Mouse (Mus musculus): ENCODE data around the gene Tada2b. TPM values are rescaled to one million over a fixed set of nuclear protein-coding genes. Genes with fewer than 3 reads are reported as not detected.
A peak's percentile ranks its signal among the peaks of the same experiment; 100 is the strongest.

Gene Tada2b
- 3.7 and 4.6 TPM in 2 replicates for polyA plus RNA-seq (2014; fragmentation: Nextera tagmentation; extraction: Ambion mirVana)

DNA sequence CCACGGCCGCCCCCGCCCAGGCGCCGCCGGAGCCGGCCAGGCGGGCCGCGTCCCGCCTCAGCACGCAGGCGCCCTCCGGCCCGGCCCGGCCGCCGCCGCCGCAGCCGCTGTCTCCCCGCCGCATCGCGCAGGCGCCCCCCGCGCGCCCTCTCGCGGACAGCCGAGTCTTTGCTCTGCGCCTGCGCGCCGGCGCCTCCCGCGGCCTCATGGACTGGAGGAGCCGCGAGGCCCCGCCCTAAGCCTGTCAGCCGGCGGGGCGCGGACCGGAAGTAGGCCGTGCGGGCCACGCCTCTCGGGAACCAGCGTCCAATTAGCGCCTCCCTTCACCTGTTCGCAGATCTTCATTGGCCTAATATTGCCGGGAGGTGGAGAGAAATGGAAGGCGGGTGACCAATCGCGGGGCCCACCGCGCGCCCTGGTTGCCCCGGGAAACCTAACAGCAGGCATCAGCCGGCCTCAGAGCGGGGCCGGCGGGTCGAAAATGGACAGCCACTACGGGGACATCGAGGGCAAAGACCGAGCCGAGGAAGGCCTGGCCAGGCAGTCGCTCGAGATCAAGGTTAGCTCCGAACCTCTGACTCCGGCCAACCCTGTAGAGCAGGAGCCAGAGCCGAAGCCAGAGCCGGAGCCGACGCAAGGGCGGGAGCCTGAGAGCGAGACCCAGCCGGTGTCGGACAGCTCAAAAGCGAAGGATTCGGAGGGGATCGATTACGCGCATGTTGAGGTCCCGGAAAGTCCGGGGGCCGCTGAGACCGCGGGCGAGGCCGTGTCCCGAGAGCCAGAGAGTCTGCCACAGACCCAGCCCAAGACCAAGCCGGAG is at the start of gene Tada2b, which contains the start of gene Ccdc96:
Tada2b (minus strand) TSS at position 115 of the 820 bp plus-strand sequence.
Ccdc96 (plus strand) TSS at position 418 of the 820 bp plus-strand sequence.
- H3K9ac ChIP-seq (ENCODE audit: low read length): peak within 1 kb of the TSS; percentile 91
- no peaks in the 10 kb centered on the region; the same call in 1 of the 2 replicates for H3K9me3 ChIP-seq (ENCODE audit: control insufficient read depth, low read length)
- ATAC-seq (ENCODE audit: low FRiP score) (peak; percentile 98), DNase-seq (ENCODE audit: low spot score, missing footprints) (peak; percentile 100)
- H3K4me1 ChIP-seq (ENCODE audit: control insufficient read depth, insufficient read depth, low read length): peaks cover 18% of the 10 kb centered on the region
- no peaks in the 10 kb centered on the region for H3K36me3 ChIP-seq (ENCODE audit: control insufficient read depth, insufficient read depth, low read length)
- peak within 1 kb of the TSS; percentile 40; the same call in 1 of the 2 replicates for H3K27ac ChIP-seq (ENCODE audit: low read depth, low read length)
- no peaks in the 10 kb centered on the region for H3K27me3 ChIP-seq (ENCODE audit: control insufficient read depth, insufficient read depth, low read length)
- H3K4me2 ChIP-seq: peak within 1 kb of the TSS; percentile 94
- H3K4me3 ChIP-seq (ENCODE audit: low read depth, low read length): peak within 1 kb of the TSS; percentile 91
- under 1% methylated on average over 64 of the region's 97 CpGs for WGBS

DNA sequence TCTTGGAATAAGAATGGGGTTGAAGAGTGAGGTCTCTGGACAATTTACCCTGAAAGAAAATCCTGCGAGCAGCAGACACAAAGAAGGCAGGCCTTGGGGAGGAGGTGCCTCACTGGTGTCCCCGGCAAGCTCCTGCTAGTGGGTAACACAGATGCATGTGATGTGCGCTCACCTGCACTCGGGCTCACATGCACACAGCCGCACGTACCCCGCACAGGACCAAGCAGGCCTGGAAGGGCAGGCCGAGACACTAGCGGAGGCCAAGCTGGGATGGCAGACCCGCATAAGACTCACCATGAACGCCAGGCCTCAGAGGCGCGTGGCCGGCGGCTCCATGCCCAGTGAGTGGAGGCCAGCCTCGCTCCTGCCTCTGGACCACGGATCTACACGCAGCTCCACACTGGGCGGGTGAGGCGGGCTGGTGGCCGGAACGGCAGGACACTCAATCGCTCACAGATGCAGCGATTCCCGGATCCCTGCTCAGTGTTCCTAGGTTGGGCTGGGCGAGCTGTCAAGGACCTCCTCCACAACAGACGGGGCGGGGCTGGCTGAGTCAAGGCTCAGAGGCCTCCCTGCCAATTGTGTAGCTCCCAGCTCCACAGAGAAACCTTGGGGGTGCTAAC is 46.2 kb upstream of the Tada2b start:
- H3K9ac ChIP-seq (ENCODE audit: low read length): peak overlapping the region; percentile 93
- peak; percentile 98 for ATAC-seq (ENCODE audit: low FRiP score)
- H3K4me3 ChIP-seq (ENCODE audit: low read depth, low read length): peak overlapping the region; percentile 79
- H3K27ac ChIP-seq (ENCODE audit: low read depth, low read length): peak overlapping the region; percentile 20; the same call in 1 of the 2 replicates
- peak; percentile 98 for DNase-seq (ENCODE audit: low spot score, missing footprints)
- H3K27me3 ChIP-seq (ENCODE audit: control insufficient read depth, insufficient read depth, low read length): no peaks in the 10 kb centered on the region
- under 1% methylated on average over 28 of the region's 28 CpGs for WGBS
- H3K9me3 ChIP-seq (ENCODE audit: control insufficient read depth, low read length): no peaks in the 10 kb centered on the region
- peak overlapping the region; percentile 85 for H3K4me2 ChIP-seq
- no peaks in the 10 kb centered on the region for H3K36me3 ChIP-seq (ENCODE audit: control insufficient read depth, insufficient read depth, low read length)
- peaks cover 17% of the 10 kb centered on the region for H3K4me1 ChIP-seq (ENCODE audit: control insufficient read depth, insufficient read depth, low read length)

DNA sequence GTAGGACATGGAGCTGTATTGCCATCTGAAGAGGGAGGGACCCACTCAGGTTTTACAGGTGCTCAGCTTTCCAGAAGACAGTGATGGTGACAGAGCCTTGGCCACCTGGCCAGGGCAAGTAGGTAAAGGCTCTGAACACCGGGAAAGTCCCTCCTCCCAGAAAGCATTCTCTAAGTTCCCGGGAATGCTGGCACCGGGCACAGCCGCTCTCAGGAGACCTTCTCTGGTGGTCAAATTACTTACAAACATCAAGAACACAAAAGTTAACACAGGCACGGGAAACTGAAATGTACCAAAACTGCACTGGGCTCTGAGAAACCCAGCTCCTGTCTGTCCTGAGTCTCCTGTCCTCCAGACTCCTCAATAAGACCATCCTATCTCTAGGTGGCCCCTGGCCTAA is 45.6 kb upstream of the Tada2b start:
- DNase-seq (ENCODE audit: low spot score, missing footprints): no peak
- H3K27me3 ChIP-seq (ENCODE audit: control insufficient read depth, insufficient read depth, low read length): no peaks in the 10 kb centered on the region
- no peak; the same call in 1 of the 2 replicates for ATAC-seq (ENCODE audit: low FRiP score)
- peaks cover 17% of the 10 kb centered on the region for H3K4me1 ChIP-seq (ENCODE audit: control insufficient read depth, insufficient read depth, low read length)
- WGBS: 13% methylated on average over 5 of the region's 5 CpGs
- peak overlapping the region; percentile 85 for H3K4me2 ChIP-seq
- H3K27ac ChIP-seq (ENCODE audit: low read depth, low read length): peak overlapping the region; percentile 20; the same call in 1 of the 2 replicates
- H3K4me3 ChIP-seq (ENCODE audit: low read depth, low read length): peak overlapping the region; percentile 79
- peak overlapping the region; percentile 93 for H3K9ac ChIP-seq (ENCODE audit: low read length)
- no peaks in the 10 kb centered on the region for H3K9me3 ChIP-seq (ENCODE audit: control insufficient read depth, low read length)
- no peaks in the 10 kb centered on the region for H3K36me3 ChIP-seq (ENCODE audit: control insufficient read depth, insufficient read depth, low read length)

DNA sequence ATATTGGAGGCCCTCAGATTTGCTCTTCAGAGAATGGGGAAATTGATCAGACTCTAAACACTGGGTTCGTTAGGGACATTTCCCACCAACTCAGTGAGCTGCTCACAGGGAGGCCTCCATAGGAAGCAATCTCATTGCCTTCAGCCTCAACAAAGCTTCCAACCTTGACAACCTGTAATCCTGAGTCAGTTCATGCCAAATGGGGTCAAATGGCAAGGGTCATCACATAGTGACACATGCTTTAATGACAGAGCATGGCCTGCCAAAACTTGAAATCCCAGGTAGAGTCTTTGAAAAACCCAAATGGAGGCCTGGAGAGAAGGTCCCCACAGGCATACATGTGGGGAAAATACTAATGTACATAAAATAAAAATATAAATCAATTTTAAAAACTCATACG is 42.8 kb upstream of the Tada2b start:
- ATAC-seq (ENCODE audit: low FRiP score) (no peak), DNase-seq (ENCODE audit: low spot score, missing footprints) (no peak)
- Histone ChIP-seq H3K36me3 (ENCODE audit: control insufficient read depth, insufficient read depth, low read length) (no peaks in the 10 kb centered on the region), H3K4me3 (ENCODE audit: low read depth, low read length) (no peak overlapping the region), H3K4me2 (no peak overlapping the region), H3K27ac (ENCODE audit: low read depth, low read length) (no peak overlapping the region), H3K9ac (ENCODE audit: low read length) (no peak overlapping the region), H3K27me3 (ENCODE audit: control insufficient read depth, insufficient read depth, low read length) (no peaks in the 10 kb centered on the region), H3K4me1 (ENCODE audit: control insufficient read depth, insufficient read depth, low read length) (peaks cover 17% of the 10 kb centered on the region), H3K9me3 (ENCODE audit: control insufficient read depth, low read length) (no peaks in the 10 kb centered on the region)
- WGBS: 87% methylated on average over 2 of the region's 2 CpGs

DNA sequence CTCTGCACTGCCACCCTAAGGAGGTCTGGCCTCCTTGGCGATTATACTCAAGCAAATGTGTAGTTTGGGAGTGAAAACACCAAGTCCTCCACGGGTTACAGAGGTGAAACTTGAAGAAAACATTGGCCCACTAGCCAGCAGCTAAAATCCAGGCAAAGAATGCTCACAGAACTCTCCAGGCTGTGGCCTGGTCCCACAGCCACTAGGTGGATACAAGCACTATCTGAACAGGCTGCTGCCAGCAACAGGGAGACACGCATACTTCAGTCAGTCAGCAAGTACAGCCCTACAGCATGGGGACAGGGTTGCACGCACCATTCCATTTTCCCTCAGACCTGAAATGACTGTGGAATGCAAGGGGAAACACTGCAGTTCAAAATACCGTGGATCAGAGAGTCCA is 42.2 kb upstream of the Tada2b start:
- no peaks in the 10 kb centered on the region for H3K36me3 ChIP-seq (ENCODE audit: control insufficient read depth, insufficient read depth, low read length)
- H3K9me3 ChIP-seq (ENCODE audit: control insufficient read depth, low read length): no peaks in the 10 kb centered on the region
- H3K4me1 ChIP-seq (ENCODE audit: control insufficient read depth, insufficient read depth, low read length): peaks cover 17% of the 10 kb centered on the region
- DNase-seq (ENCODE audit: low spot score, missing footprints) (no peak), ATAC-seq (ENCODE audit: low FRiP score) (no peak)
- H3K9ac ChIP-seq (ENCODE audit: low read length): no peak overlapping the region
- H3K4me3 ChIP-seq (ENCODE audit: low read depth, low read length): no peak overlapping the region
- no peaks in the 10 kb centered on the region for H3K27me3 ChIP-seq (ENCODE audit: control insufficient read depth, insufficient read depth, low read length)
- WGBS: 87% methylated on average over 5 of the region's 5 CpGs
- no peak overlapping the region for H3K4me2 ChIP-seq
- no peak overlapping the region for H3K27ac ChIP-seq (ENCODE audit: low read depth, low read length)

DNA sequence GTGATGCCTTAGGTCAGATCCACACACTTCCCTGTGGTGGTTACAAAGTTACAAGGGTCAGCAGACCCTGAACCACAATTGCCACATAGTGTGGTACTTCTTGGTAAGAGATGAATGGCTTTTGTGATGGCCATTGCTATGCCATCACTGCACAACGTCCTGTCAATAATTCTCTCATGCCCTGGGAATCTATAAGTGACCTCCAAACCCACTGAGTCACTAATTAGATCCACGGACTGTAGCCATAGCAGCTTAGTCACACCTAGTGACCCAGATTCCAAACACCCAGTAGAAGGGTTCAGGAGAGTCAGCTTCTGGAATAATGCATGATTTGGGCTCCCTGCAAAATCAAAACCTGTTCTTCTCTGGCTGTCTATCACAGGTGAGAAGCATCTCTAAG is 41.1 kb upstream of the Tada2b start:
- Histone ChIP-seq H3K9ac (ENCODE audit: low read length) (no peak overlapping the region), H3K9me3 (ENCODE audit: control insufficient read depth, low read length) (no peaks in the 10 kb centered on the region), H3K4me3 (ENCODE audit: low read depth, low read length) (no peak overlapping the region), H3K27me3 (ENCODE audit: control insufficient read depth, insufficient read depth, low read length) (no peaks in the 10 kb centered on the region), H3K36me3 (ENCODE audit: control insufficient read depth, insufficient read depth, low read length) (peaks cover 4% of the 10 kb centered on the region; the same call in 1 of the 2 replicates), H3K4me2 (no peak overlapping the region), H3K27ac (ENCODE audit: low read depth, low read length) (no peak overlapping the region), H3K4me1 (ENCODE audit: control insufficient read depth, insufficient read depth, low read length) (peaks cover 13% of the 10 kb centered on the region)
- no peak for ATAC-seq (ENCODE audit: low FRiP score)
- 82% methylated on average over 2 of the region's 2 CpGs for WGBS
- no peak for DNase-seq (ENCODE audit: low spot score, missing footprints)

DNA sequence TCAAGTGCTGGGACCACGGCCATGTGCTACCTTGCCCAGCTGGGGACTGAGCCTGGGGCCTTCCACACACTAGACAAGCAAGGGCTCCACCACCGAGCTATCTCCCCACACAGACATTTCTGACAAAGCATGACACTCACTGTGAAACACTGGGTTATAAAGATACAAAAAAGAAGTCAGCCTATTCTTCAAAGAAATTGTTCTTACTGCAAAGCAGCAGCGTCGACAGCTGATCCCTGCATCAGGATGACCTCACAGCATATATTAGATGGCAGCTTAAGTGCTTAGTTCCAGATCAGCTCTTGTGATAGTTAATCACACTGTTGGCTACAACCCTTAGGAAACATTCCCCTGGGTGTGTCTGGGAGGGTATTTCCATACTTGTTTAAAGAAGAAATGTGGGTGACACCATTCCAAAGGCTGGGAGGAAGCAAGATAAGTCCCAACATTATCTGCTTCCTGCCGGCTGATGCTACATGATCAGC is 39.2 kb upstream of the Tada2b start:
- Histone ChIP-seq H3K36me3 (ENCODE audit: control insufficient read depth, insufficient read depth, low read length) (peaks cover 7% of the 10 kb centered on the region; the same call in 1 of the 2 replicates), H3K9me3 (ENCODE audit: control insufficient read depth, low read length) (no peaks in the 10 kb centered on the region), H3K4me1 (ENCODE audit: control insufficient read depth, insufficient read depth, low read length) (no peaks in the 10 kb centered on the region), H3K9ac (ENCODE audit: low read length) (no peak overlapping the region), H3K4me3 (ENCODE audit: low read depth, low read length) (no peak overlapping the region), H3K4me2 (no peak overlapping the region), H3K27me3 (ENCODE audit: control insufficient read depth, insufficient read depth, low read length) (no peaks in the 10 kb centered on the region), H3K27ac (ENCODE audit: low read depth, low read length) (no peak overlapping the region)
- no peak for DNase-seq (ENCODE audit: low spot score, missing footprints)
- WGBS: 83% methylated on average over 5 of the region's 5 CpGs
- ATAC-seq (ENCODE audit: low FRiP score): no peak

DNA sequence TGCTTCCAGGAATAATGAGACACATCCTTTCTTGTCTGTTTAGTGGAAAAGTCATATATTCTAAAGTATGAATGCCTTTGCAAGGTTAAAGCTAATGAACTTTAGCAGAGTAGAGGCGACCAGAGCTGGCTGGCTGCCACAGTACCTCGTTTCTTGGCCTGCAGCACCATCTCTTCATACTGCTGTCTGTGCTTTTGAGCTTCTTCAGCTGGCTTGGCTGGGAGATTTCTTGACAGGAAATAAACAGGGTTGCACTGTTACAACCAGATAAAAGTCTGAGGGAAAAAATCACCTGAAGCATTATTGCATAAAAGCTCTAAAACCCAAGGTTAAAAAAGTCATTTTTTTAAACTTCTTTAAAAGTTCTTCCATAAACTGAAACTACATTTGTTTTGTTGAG is 38.7 kb upstream of the Tada2b start:
- H3K9ac ChIP-seq (ENCODE audit: low read length): no peak overlapping the region
- H3K4me3 ChIP-seq (ENCODE audit: low read depth, low read length): no peak overlapping the region
- no peaks in the 10 kb centered on the region for H3K27me3 ChIP-seq (ENCODE audit: control insufficient read depth, insufficient read depth, low read length)
- H3K9me3 ChIP-seq (ENCODE audit: control insufficient read depth, low read length): no peaks in the 10 kb centered on the region
- no peaks in the 10 kb centered on the region for H3K4me1 ChIP-seq (ENCODE audit: control insufficient read depth, insufficient read depth, low read length)
- 87% methylated on average over 2 of the region's 2 CpGs for WGBS
- ATAC-seq (ENCODE audit: low FRiP score) (no peak), DNase-seq (ENCODE audit: low spot score, missing footprints) (no peak)
- H3K36me3 ChIP-seq (ENCODE audit: control insufficient read depth, insufficient read depth, low read length): peaks cover 7% of the 10 kb centered on the region; the same call in 1 of the 2 replicates
- H3K27ac ChIP-seq (ENCODE audit: low read depth, low read length): no peak overlapping the region
- H3K4me2 ChIP-seq: no peak overlapping the region

DNA sequence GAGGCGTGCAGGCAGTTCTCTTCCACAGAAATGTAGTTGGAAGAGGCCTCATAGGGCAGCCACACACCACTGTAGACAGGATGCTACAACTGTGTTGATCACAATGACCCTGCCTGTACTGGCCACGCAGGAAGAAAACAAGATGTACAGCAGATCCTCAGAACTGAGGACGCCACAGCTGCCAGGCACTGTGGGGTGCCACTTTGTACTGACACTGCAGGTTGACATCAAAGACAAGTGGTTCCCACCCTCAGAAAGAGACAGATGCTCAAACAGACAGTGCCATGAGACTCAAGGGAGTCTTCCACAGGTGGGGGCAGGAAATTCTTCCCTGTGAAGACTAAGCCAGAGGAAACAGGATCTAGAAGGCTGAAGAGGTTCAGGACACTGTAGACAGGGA is 35.7 kb upstream of the Tada2b start:
- H3K9me3 ChIP-seq (ENCODE audit: control insufficient read depth, low read length): no peaks in the 10 kb centered on the region
- no peak overlapping the region for H3K27ac ChIP-seq (ENCODE audit: low read depth, low read length)
- H3K4me1 ChIP-seq (ENCODE audit: control insufficient read depth, insufficient read depth, low read length): no peaks in the 10 kb centered on the region
- 72% methylated on average over 3 of the region's 3 CpGs for WGBS
- ATAC-seq (ENCODE audit: low FRiP score): no peak
- H3K9ac ChIP-seq (ENCODE audit: low read length): no peak overlapping the region
- no peak for DNase-seq (ENCODE audit: low spot score, missing footprints)
- H3K36me3 ChIP-seq (ENCODE audit: control insufficient read depth, insufficient read depth, low read length): peaks cover 7% of the 10 kb centered on the region; the same call in 1 of the 2 replicates
- no peak overlapping the region for H3K4me2 ChIP-seq
- H3K27me3 ChIP-seq (ENCODE audit: control insufficient read depth, insufficient read depth, low read length): no peaks in the 10 kb centered on the region
- H3K4me3 ChIP-seq (ENCODE audit: low read depth, low read length): no peak overlapping the region
